Mouse (Mus musculus) brain, embryonic 14.5 days (tissue): ENCODE measurements around the gene Gphn.
"Not testable (repeated sequence)": the region's sequence is repeated elsewhere in the genome, so short reads cannot be mapped to it uniquely, and the experiment has no call there.

ENCODE experiments used
- CTCF ChIP-seq: fragments of 200-500 bp; IDR thresholded peaks from 2 replicates; pipeline ENCODE4 v1.5.1; 2012; ENCODE audit warnings: inconsistent platforms, mild to moderate bottlenecking, moderate library complexity, borderline replicate concordance; ENCODE audit not compliant: insufficient read depth, insufficient read length; ENCODE audit errors: extremely low read depth
- POLR2A ChIP-seq: fragments of 200-500 bp; IDR thresholded peaks from 2 replicates; pipeline ENCODE4 v1.6.1; 2012; ENCODE audit warnings: mild to moderate bottlenecking, inconsistent platforms, borderline replicate concordance; ENCODE audit not compliant: poor library complexity, insufficient read depth, insufficient read length, severe bottlenecking; ENCODE audit errors: extremely low read depth

GRCm38 (mm10) chr12:78537590-78537989 is 311.4 kb downstream of the Gphn start:
- not testable (repeated sequence) for TF ChIP-seq POLR2A, CTCF
